Mouse (Mus musculus) kidney, postnatal 0 days (tissue): ENCODE data around the gene Fermt2. TPM values are rescaled to one million over a fixed set of nuclear protein-coding genes. Genes with fewer than 3 reads are reported as not detected.
"Not testable (repeated sequence)": the region's sequence is repeated elsewhere in the genome, so short reads cannot be mapped to it uniquely, and the experiment has no call there.

ENCODE experiments used
- ATAC-seq: fragments of 200-750 bp; cut with Nextera tagmentation; replicated peaks from 2 replicates; pipeline ENCODE4 v1.8.0; 2017; ENCODE audit warnings: low read depth, moderate number of reproducible peaks, moderate TSS enrichment, moderate library complexity; ENCODE audit not compliant: low FRiP score
- DNase-seq: peaks from one replicate; pipeline ENCODE4 v3.0.0-alpha.2; 2016; ENCODE audit warnings: low spot score
- H3K27ac ChIP-seq: fragments of 300-500 bp; sonication (generic); 2 replicates; pipeline ENCODE4 v1.5.1; 2014; ENCODE audit warnings: mild to moderate bottlenecking
- H3K27me3 ChIP-seq: fragments of 300-500 bp; sonication (generic); 2 replicates; pipeline ENCODE4 v1.6.1; 2014; ENCODE audit warnings: low read length, mixed read lengths; ENCODE audit not compliant: insufficient read depth
- H3K36me3 ChIP-seq: fragments of 300-500 bp; sonication (generic); 2 replicates; pipeline ENCODE4 v1.6.1; 2014; ENCODE audit warnings: low read length, mixed read lengths; ENCODE audit not compliant: insufficient read depth
- H3K4me1 ChIP-seq: fragments of 300-500 bp; sonication (generic); replicated peaks from 2 replicates; pipeline ENCODE4 v1.6.1; 2014; ENCODE audit warnings: antibody characterized with exemption, low read length, mixed read lengths; ENCODE audit not compliant: insufficient read depth
- H3K4me2 ChIP-seq: fragments of 300-500 bp; sonication (generic); 2 replicates; pipeline ENCODE4 v1.6.1; 2014; ENCODE audit warnings: mild to moderate bottlenecking, low read length, moderate library complexity, mixed read lengths
- H3K4me3 ChIP-seq: fragments of 300-500 bp; sonication (generic); replicated peaks from 2 replicates; pipeline ENCODE4 v1.5.1; 2014; ENCODE audit warnings: low read depth, low read length
- H3K9ac ChIP-seq: fragments of 300-500 bp; sonication (generic); 2 replicates; pipeline ENCODE4 v1.6.1; 2014; ENCODE audit warnings: low read depth, low read length
- H3K9me3 ChIP-seq: fragments of 300-500 bp; sonication (generic); replicated peaks from 2 replicates; pipeline ENCODE4 v1.6.1; 2016; ENCODE audit warnings: low read length, inconsistent platforms, mixed read lengths
- CTCF ChIP-seq: IDR thresholded peaks from 2 replicates; pipeline ENCODE4 v1.5.1; 2016; ENCODE audit warnings: antibody characterized with exemption, low read depth, mild to moderate bottlenecking, moderate library complexity
- WGBS: fragments of 180-500 bp; shearing (Covaris S2); extraction: QIAGEN DNeasy Blood & Tissue Kit; methylation state at CpG from one replicate; pipeline ENCODE4 v1.1.7; 2014; 5-methylcytosine and 5-hydroxymethylcytosine counted together
- polyA plus RNA-seq: library from polyadenylated mRNA; unstranded; fragments of >200 nt; fragmentation: Nextera tagmentation; extraction: Ambion mirVana; gene quantifications from 2 replicates; pipeline ENCODE4 v1.2.1, GENCODE M21; 2015

The Fermt2 gene
- polyA plus RNA-seq, 1 experiment from 2014 or later, result 226 TPM

DNA sequence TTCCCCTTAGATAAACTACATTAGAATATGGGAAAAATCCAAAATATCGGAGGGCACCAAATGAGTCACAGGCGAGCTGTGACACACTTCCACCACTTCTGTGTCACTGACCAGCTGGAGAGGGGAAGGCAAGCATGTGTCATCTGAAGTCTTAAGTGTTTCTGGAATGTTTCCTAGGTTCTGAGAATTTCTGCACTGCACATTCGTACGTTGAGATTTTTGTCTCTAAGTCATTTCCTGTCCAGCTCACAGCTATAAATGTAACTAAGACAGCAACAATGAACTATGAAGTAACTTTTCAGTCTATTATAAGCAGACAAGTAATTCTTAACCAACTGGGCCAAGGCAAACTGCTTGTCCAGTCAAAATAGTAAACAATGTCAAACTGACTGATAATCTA, 37.9 kb downstream of the Fermt2 start:
- Histone ChIP-seq H3K9ac (no peak overlapping the region), H3K4me1 (no peaks in the 10 kb centered on the region), H3K9me3 (no peaks in the 10 kb centered on the region), H3K4me2 (no peak overlapping the region), H3K36me3 (0 out of 2 replicates have a peak, but pooled peaks cover 3% of the 10 kb centered on the region), H3K27ac (peak overlapping the region; percentile 42), H3K4me3 (no peak overlapping the region), H3K27me3 (no peaks in the 10 kb centered on the region)
- DNase-seq, result peak; percentile 88
- no peak for ATAC-seq
- TF ChIP-seq CTCF, result no peak
- 52% methylated on average over 4 of the region's 4 CpGs for WGBS

DNA sequence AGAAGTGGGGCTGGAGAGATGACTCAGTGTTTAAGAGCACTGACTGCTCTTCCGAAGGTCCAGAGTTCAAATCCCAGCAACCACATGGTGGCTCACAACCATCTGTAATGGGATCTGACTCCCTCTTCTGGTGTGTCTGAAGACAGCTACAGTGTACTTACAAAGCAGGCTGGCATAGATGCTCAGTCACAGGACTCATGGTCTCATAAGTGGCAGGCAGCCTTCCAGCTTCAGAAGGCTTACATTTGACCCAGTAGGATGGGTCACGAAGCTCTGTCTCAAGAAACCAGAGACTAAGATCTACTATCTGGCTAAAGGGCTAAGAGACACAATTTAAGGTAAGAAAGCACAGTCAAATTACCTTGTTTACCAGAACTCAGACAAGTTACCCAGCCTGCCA, 42.7 kb downstream of the Fermt2 start:
- H3K4me3 ChIP-seq, H3K9ac ChIP-seq, DNase-seq, ATAC-seq, H3K27me3 ChIP-seq, H3K36me3 ChIP-seq, H3K9me3 ChIP-seq, H3K4me2 ChIP-seq, H3K27ac ChIP-seq, H3K4me1 ChIP-seq: not testable (repeated sequence)
- 87% methylated on average over 2 of the region's 2 CpGs for WGBS

DNA sequence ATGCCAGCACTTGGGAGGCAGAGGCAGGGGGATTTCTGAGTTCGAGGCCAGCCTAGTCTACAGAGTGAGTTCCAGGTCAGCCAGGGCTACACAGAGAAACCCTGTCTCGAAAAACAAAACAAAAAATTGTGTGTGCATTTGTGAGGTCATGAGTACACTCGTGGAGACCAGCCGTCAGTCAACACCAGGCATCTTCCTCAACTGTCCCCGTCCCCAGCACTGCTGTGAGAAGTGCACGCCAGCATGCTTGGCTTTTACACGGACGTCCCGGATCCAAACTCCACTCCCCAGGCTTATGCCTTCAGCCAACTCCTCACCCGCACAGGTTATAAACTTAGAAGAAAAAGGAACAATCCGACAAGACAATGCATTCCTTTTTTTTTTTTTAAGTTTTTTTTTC, 46.6 kb downstream of the Fermt2 start:
- not testable (repeated sequence) for H3K27ac ChIP-seq, H3K4me1 ChIP-seq, H3K4me3 ChIP-seq, ATAC-seq, DNase-seq, H3K4me2 ChIP-seq, H3K9ac ChIP-seq, H3K27me3 ChIP-seq, H3K9me3 ChIP-seq
- peaks cover 26% of the 10 kb centered on the region for H3K36me3 ChIP-seq
- 95% methylated on average over 11 of the region's 11 CpGs for WGBS

DNA sequence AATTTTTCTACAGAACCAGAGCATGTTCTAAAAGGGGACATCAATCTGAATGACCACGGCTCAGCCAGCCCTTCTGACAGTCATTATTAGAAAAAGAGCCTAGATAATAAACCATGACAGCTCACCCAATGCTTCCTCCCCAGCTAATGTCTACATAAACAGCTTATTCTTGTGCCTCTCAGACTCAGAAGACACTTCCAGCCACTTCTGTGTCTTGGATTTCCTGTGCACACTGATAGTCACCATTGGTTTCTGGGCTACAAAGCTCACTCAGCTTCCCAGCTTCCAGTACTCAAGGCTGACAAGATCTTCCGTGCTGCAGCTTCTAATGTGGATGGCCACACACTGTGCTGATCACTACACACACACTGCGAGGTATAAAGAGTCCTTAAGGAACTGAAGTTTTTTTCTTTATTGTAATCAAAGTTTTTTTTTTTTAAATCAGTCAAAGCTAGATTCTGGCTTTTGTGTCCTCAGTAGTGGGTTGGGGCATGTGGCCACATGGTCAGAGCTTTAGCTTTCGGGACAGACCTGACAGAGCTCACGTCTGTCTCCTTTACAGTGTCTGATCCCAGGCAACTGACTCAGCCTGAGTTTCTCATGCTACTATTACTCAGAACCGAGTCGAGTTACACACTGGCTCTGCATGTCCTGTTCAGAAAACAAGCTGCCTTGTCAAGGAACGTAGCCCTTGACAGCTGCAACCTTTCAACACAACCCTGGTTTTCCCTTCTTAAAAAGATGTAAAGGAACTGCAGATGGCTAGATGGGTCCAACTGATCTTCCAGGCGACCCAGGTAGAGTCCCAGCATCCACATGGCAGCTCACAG, 50.7 kb downstream of the Fermt2 start:
- no peak overlapping the region for H3K4me3 ChIP-seq
- no peak overlapping the region for H3K9ac ChIP-seq

DNA sequence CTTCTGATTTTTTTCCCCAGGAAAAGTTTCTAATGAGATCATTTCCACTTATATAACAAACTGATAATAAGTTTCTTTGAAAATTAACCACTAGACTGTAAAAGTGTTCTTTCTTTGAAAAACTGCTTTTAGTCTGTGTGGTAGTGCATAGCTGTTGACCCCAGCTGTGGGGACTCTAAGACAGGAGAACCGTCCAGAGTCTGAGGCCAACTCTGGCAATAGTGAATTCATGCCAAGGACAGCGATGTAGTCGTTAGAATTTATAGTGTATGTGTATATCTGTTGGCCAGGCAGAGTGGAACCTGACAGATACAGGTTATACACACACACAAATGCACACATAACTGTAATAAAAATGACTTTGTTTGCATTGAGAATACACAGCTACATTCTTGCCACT, 51.4 kb downstream of the Fermt2 start:
- no peak for DNase-seq
- Histone ChIP-seq H3K27ac (0 out of 2 replicates have a peak overlapping the region, but pooled peaks have one; percentile 61), H3K9ac (no peak overlapping the region), H3K4me3 (no peak overlapping the region), H3K4me2 (no peak overlapping the region), H3K27me3 (no peaks in the 10 kb centered on the region), H3K36me3 (peaks cover 38% of the 10 kb centered on the region), H3K9me3 (no peaks in the 10 kb centered on the region), H3K4me1 (0 out of 2 replicates have a peak, but pooled peaks cover 4% of the 10 kb centered on the region)
- TF ChIP-seq CTCF, result no peak
- 53% methylated on average over 3 of the region's 3 CpGs for WGBS
- ATAC-seq, result no peak

More for the DNA sequence above, 50.7 kb downstream of the Fermt2 start:
- Histone ChIP-seq H3K27ac (peak overlapping the region; percentile 61), H3K36me3 (peaks cover 38% of the 10 kb centered on the region), H3K27me3 (no peaks in the 10 kb centered on the region), H3K4me1 (0 out of 2 replicates have a peak, but pooled peaks cover 4% of the 10 kb centered on the region), H3K4me2 (no peak overlapping the region), H3K9me3 (no peaks in the 10 kb centered on the region)
- ATAC-seq (no peak), DNase-seq (peak; percentile 39)
- WGBS, result 40% methylated on average over 9 of the region's 9 CpGs
- TF ChIP-seq CTCF, result no peak

DNA sequence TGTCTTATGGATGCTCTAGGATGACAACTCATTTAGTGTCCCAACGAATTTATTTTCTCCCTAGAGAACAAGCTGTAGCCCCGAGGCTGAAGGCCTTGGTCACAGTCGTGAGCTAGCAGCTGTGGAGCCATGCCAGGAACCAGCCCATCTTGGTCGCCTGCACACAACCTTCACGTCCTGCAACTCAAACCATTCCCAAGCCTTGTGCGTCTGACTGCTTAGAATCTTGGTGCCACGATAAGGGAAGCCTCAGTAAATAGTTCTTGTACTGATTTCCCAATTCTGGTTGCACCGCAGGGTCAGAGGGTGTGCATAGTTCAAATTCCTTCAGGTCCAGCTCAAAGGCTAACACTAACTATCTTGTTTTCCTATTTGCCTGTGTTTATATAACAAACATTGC, 52.3 kb downstream of the Fermt2 start:
- Histone ChIP-seq H3K4me3 (no peak overlapping the region), H3K4me1 (0 out of 2 replicates have a peak, but pooled peaks cover 4% of the 10 kb centered on the region), H3K9me3 (no peaks in the 10 kb centered on the region), H3K36me3 (peaks cover 39% of the 10 kb centered on the region), H3K27ac (peak overlapping the region; percentile 37), H3K27me3 (no peaks in the 10 kb centered on the region), H3K9ac (no peak overlapping the region), H3K4me2 (no peak overlapping the region)
- DNase-seq (peak; percentile 64), ATAC-seq (no peak)
- TF ChIP-seq CTCF, result no peak
- WGBS, result 38% methylated on average over 8 of the region's 8 CpGs
